Mouse (Mus musculus) urinary bladder, postnatal 25 days (tissue): ENCODE measurements at regions not wholly inside any gene's neighbourhood (a gene's known extent, or its start where the extent isn't known, plus 50 kb on each side); places are given as distances from the start of the nearest gene placed in this dataset.
"Not testable (repeated sequence)": the region's sequence is repeated elsewhere in the genome, so short reads cannot be mapped to it uniquely, and the experiment has no call there.

Source experiments
- DNase-seq: peaks from one replicate; pipeline ENCODE4 v3.0.0; 2022; ENCODE audit warnings: low spot score

DNA sequence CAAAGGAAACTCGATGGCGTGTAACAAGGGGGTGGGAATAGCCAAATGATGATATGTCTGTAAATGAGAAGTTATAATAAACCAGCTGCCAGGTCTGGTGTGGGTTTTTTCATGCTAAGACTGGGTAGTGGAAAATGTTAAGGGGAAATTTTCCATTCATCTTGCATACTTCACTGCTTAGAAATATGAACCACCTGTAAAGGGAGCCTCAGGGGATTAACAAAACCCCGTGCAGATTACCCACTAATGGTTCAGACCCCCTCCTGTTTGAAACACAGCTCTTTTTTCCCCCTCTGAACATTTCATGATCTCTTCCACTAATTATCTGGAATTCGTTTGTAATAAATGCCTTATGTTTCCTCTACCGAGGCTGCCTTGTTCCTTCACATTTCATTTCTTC, 446.0 kb upstream of the Hsf2 start:
- DNase-seq, result no peak

- no peak for DNase-seq
These were observed 440.2 kb upstream of the Hsf2 start for GRCm38 (mm10) chr10:57046021-57046420.

DNA sequence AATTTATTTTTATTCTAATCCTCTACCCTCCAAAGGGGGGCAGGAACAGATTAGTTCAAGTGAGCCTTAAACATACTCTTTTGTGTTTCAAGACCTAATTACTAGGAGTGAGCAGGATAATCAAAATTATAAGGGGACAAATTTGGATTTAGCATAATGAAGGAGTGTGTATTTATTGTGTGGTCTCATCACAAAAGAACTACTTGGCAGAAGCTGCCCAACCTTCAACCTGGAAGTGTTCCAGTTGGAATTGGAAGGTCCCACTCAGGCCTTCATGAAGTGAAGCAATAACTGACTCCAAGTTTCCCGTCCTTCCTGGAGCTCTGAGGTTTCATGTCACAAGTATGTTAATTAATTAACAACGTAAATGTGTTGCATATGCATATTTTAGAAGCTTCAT, 439.3 kb upstream of the Hsf2 start:
- no peak for DNase-seq

- DNase-seq, result no peak
These were observed 438.5 kb upstream of the Hsf2 start for GRCm38 (mm10) chr10:57047719-57048118.

- not testable (repeated sequence) for DNase-seq
These were observed 432.8 kb upstream of the Hsf2 start for GRCm38 (mm10) chr10:57053375-57053774.

DNA sequence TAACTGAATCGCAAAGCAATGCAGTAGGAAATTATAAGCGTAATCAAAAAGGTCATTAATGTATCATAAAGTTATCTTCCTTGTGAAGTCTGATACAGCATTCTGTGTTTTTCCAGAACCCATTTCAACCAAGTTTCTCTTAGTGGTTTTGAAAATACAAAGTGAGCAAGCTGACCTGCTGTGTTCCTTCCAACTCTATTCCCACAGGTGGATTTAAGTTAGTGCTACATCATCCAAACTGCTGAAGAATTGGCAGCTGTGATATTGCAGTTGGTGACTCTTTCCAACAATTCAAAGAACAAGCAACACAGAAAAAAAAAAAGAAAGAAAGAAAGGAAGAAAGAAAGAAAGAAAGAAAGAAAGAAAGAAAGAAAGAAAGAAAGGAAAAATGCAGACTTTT, 396.1 kb upstream of the Hsf2 start:
- no peak for DNase-seq

DNA sequence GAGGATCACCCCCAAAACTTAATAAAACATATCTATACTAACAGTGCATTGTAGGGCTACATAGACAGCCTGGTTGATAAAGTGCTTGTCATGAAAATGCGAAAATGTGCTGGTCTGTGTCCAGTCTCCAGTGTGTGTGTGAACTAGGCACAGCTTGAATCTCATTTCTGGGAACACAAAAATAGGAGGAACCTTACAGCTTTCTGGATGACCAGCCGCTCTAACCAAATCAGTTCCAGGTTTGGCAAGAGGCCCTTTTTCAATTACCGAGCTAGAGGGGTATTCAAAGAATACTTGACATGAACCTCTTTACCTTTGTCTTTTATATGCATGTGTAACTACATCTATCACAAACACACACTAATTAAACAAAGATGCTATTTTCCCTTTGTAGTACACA, 390.3 kb upstream of the Hsf2 start:
- no peak for DNase-seq

- no peak for DNase-seq
These were observed 372.8 kb upstream of the Hsf2 start for GRCm38 (mm10) chr10:57113359-57113758.

DNA sequence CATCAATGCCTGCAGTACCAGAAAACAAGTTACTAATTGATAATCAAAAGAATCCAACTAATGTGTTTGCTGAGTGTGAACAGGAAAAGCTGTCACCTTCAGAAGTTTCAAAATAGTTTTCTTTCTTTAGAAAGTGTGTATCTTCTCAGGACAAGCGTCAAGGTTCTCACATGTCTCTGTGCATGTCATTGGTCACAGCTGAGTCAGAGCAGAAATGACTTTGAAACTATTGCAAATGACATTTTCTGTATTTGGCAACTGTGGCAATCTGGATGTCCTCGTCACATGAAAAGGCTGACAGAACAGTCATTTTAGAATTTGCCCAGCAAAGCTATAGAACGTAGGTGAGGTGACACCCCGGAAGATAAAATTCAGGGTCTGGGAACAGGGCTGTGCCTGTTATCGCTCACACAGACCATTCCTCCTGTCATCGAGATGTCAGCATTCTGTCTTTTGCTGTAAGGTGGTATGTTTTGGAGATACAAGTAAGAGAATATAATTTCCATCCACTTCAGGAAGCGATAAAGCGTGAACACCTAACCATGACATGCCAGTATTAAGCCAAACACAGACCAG, 371.4 kb upstream of the Hsf2 start:
- no peak for DNase-seq

DNA sequence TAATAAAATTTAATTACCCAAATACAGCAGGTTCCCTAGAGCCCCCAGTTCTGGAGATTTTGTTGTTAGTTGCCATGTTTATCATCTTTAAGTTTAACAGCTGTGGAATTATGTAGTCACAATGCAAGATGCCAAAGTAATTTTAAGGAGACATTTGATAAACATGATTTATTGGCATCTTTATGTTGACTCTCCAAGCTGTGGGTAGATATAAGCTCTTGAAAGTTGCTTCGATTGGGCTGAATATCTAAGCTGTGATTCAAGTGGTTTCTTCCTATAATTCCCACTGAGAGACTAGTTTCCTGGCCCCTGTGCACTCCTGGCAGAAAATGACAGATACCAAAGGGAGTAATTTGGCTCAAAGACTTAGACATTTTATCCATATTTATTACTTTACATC, 364.7 kb upstream of the Hsf2 start:
- no peak for DNase-seq

DNA sequence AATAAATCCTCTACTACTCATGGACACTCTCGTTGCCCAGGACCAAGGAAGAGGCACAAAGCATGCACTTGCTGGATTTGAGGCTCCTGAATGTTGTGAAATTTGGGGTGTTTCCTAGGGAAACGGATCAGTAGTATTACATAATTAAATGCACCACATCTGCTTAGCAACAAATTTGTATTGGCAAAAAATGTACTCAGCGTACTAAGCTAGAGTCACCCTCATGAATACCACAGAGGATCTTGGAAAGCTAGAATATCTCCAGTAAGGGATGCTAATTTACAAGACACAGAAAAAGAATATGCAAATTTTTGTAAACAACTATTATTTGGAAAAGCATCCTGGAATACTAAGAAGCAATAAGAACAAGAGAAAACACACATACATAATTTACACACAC, 359.0 kb upstream of the Hsf2 start:
- DNase-seq, result no peak

DNA sequence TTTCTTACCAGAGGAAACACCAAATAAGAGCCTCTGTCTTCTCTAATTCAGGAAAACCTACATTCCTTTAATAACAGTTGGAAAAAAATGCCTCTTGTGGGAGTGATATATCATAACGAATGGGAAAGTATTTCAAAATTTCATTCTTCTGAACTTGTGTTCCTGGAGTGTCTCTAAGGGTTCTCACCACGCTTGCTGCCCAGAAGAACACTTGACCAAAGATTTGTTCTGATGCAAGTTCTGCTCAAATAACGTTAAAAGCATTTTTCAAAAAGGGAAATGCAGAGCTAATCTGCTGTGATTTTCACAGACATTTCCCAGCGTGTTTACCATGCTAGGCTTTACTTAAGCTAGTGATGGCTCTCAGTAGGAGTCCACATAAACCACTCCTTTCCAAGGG, 329.8 kb upstream of the Hsf2 start:
- DNase-seq, result no peak

DNA sequence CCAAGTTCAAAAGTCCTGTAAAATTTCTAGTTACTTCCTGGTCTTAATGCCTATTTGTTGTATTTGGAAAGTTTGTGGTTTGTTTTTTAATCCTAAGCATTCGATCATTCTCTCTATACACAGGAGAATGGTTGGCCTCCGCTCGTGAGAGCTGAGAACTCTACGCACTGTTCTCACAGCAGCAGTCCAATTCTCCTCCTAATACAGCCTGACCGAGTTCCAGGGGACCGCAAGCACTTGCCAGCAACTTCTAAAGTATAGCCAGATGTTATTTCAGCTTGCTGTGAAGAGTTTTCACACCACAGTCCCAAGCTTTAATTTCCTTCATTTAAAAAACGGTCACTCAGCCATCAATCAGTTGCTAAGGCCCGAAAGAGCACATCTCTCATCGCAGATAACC, 329.3 kb upstream of the Hsf2 start:
- no peak for DNase-seq

GRCm38 (mm10) chr10:57160546-57160945, 325.6 kb upstream of the Hsf2 start:
- DNase-seq, result no peak

DNA sequence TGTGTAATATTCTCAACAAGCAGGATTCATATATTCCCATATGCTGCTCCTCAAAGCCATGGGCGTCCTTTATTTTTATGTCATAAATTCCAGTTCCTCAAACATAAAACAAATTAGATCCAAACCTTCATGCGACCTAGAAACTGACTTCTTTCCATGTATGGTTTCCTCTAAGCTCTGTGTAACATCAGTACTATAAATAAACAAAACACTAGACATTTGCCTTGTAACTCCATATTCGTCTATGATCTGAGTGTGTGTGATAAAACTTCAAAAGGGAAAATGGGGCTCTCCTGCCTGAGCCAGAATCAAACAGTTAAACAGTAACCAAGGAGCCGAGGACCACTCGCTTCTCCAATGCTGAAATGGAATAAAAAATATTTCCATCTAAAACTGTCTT, 322.8 kb upstream of the Hsf2 start:
- DNase-seq, result no peak

GRCm38 (mm10) chr10:57183560-57183959, 302.6 kb upstream of the Hsf2 start:
- DNase-seq, result peak; percentile 25

DNA sequence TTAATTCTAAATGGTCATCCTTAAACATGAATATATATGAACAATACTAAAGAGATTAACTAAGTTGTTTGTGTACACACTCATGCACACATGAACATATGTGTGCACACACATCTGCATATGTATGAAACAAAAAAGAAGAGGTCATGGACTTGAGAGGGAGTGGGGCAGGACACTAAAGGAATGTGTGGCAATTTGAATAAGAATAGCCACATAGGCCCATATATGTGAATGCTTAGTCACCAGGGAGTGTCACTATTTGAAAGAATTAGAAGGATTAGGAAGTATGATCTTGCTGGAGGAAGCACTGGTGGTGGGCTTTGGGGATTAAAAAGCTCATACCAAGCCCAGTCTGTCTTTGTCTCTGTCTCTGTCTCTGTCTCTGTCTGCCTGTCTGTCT, 275.5 kb upstream of the Hsf2 start:
- DNase-seq, result no peak

DNA sequence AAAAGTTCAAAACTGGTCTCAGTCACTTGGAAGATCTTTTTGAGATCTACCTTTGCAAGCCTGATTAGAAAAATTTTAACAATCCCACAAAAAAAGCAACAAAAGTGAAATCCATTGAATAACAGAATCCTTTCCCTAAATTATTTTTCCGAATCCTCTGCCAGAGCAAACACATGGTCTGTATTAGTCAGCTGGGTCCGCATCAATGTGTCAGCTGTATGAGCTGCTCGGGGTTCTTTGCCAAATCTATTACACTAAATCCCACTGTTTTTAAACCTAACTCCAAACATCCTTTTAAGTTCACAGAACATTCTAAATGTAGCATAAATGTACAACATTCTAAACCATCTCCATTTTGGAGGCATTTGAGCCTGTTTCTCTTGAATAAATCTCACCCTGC, 255.1 kb upstream of the Hsf2 start:
- DNase-seq, result no peak

DNA sequence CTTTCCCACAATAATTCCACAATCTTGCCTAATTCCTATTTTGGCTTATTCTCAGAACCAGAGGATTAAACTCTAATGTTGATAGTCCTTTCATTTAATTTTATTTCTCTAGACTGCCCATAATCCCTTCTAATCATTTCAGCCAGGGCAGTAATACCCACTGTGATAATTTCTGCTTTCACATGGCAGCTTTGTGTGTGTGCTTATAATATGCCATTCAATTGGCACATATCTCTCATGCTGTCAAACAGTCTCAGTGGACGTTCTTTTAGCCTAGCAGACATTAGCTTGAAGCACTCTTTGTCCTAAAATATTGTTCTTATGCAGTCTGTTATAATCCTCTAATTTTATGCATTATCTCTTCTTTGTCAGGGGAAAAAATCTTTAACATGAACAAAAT, 205.0 kb upstream of the Hsf2 start:
- DNase-seq, result no peak

GRCm38 (mm10) chr10:57282896-57283295, 203.3 kb upstream of the Hsf2 start:
- peak; percentile 22 for DNase-seq

DNA sequence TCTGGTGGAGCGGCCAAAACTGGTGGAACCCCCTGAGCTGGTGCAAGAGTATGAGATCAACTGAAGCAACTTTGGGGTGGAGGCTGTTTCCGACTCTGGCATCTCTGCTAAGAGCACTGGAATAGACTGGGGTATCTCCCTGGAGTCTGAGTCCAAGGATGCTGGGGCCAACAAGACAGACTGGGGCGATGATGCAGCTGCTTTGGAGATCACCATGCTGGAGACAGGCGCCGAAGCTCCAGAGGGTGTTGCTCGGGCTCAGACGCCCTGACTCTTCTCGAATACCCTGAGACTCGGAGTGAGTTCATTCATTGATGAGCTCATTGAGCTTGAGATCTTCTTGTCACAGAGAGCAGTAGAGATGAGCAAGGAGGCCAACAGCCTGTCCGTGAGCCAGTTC, 194.6 kb upstream of the Hsf2 start:
- no peak for DNase-seq

DNA sequence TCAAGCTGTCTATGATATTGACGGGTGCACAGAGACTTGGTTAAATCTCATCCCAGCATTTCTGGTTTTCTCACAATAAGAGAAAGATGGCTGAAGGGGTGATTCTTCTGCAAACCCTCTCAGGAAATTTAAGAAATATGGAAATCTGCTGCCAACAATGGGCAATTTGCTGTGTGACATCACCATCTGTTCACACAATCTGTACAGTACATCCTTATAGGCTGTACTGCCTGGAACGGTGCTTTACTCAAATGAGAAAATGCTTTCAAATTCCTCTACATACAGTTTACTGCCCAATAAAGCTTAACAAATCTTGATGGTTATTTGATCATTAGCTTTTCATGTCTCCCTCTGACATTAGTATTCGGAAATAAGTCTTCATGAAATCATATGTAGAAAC, 172.4 kb upstream of the Hsf2 start:
- no peak for DNase-seq

DNA sequence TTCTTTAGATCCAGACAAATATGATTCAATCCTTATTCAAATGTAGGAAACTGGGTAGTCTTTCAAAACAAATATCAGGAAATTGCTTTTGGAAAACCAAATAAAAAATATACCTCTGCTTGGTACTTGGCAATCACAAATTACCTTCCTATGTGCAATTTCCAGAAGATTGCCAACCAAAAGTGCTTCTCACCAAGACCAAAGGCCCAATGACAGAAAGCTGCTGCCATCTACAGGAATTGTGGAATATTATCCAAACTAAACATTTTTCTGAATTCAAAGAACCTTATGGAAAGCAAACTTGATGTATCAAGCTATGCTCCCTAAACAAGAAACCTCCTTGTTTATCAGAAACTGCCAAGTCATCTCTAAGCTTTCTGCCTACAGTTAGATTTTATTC, 169.1 kb upstream of the Hsf2 start:
- DNase-seq, result no peak

DNA sequence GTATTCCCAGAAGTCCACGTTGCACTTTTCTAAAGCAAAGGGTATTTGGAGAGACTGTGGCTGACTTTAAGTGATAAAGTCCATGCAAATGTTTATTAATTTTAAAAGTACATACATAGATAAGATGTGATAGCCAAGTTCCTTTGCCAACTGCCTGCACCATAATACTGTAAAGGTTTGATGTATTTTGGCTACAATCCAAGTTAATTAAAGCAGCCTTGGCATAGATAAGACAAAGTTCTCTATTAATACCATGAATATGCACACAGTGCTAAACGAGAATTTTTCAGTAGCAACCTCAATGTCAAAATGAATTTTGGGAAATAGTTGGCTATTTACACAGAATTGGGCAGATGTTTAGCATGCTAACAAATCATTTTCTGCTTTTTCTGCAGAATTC, 167.0 kb upstream of the Hsf2 start:
- no peak for DNase-seq
